Comparison of ENCODE assay signal across 8 mouse cellular contexts in genomic region chr9:72437822-72438701, GRCm38 (mm10). TPM values are rescaled to one million over a fixed set of nuclear protein-coding genes. Genes with fewer than 3 reads are reported as not detected.
DNase-seq lines count a peak whose midpoint lies in the region; ATAC-seq lines count a peak whose summit lies in the region.

Gene Mns1, plus strand, starts transcription at chr9:72438011.

- H3K27ac ChIP-seq in hindbrain, embryonic 16.5 days (ENCODE audit: low read depth, low read length) = no peak within 1 kb of the TSS
- H3K27ac ChIP-seq in macrophage = no peak within 1 kb of the TSS

- WGBS in hindbrain, embryonic 16.5 days = 1% methylated on average over 43 of the region's 43 CpGs
- 4% methylated on average over 43 of the region's 43 CpGs for WGBS in macrophage (ENCODE audit: missing documents)

- H3K4me3 ChIP-seq in hindbrain, embryonic 16.5 days (ENCODE audit: low read length) = peak within 1 kb of the TSS; percentile 69
- H3K4me3 ChIP-seq in macrophage (ENCODE audit: inconsistent target) = peak within 1 kb of the TSS; percentile 80

- peak within 1 kb of the TSS; percentile 99 for H3K4me2 ChIP-seq in hindbrain, embryonic 16.5 days (ENCODE audit: low read length)

- no peaks in the 10 kb centered on the region for H3K36me3 ChIP-seq in hindbrain, embryonic 16.5 days (ENCODE audit: control insufficient read depth, insufficient read depth, low read length)
- no peaks in the 10 kb centered on the region for H3K36me3 ChIP-seq in macrophage (ENCODE audit: inconsistent target)

- peak; percentile 99 for ATAC-seq in hindbrain, embryonic 16.5 days

- peak within 1 kb of the TSS; percentile 69 for H3K9ac ChIP-seq in hindbrain, embryonic 16.5 days (ENCODE audit: low read depth, low read length)

- peaks cover 8% of the 10 kb centered on the region for H3K4me1 ChIP-seq in hindbrain, embryonic 16.5 days (ENCODE audit: control insufficient read depth, insufficient read depth, low read depth, low read length)

- DNase-seq in WW6 (ENCODE audit: low read depth, low spot score) = peak; percentile 84
- peak; percentile 94 for DNase-seq in cerebellum, postnatal 4 days (ENCODE audit: low spot score in 2 of 2)
- DNase-seq in gastrocnemius, adult 18-20 months (ENCODE audit: low spot score) = peak; percentile 95
- peak; percentile 93 for DNase-seq in left cerebral cortex, adult 18-20 months (ENCODE audit: low spot score in 2 of 2)
- peak; percentile 94 for DNase-seq in right cerebral cortex, adult 18-20 months
- DNase-seq in urinary bladder, postnatal 10 days (ENCODE audit: low spot score) = peak; percentile 76

- H3K27me3 ChIP-seq in hindbrain, embryonic 16.5 days (replicated peaks; ENCODE audit: control insufficient read depth, insufficient read depth, low read length) = no peaks in the 10 kb centered on the region

- H3K9me3 ChIP-seq in hindbrain, embryonic 16.5 days (ENCODE audit: control insufficient read depth, low read length) = no peaks in the 10 kb centered on the region

- no peaks in the 10 kb centered on the region for H3K79me2 ChIP-seq in macrophage (ENCODE audit: inconsistent target)

RNA-seq across cellular contexts. Expression of gene Mns1, which starts in this region (rescaled TPM):
- under 1 TPM; 0.09 to 0.16 TPM for total RNA-seq in gastrocnemius, adult 18-20 months (2021)
- polyA plus RNA-seq in hindbrain, embryonic 16.5 days (2015; fragmentation: Nextera tagmentation; extraction: Ambion mirVana) = 8.6 and 9.2 TPM in 2 replicates
- 1 to 10 TPM in 1 of 2 experiments, under 1 TPM in 1; 0.93 to 1.2 TPM for total RNA-seq in left cerebral cortex, adult 18-20 months (2021)
- total RNA-seq in macrophage (2018; cell fraction: chromatin; rRNA removed) = 1 to 10 TPM in 3 of 26 experiments, under 1 TPM in 11, not detected in 12; 0.15 to 3.8 (median 0.50) TPM
- total RNA-seq in macrophage (2018; cell fraction: cytosol; rRNA removed) = 1 to 10 TPM in 1 of 26 experiments, under 1 TPM in 25; 0.10 to 1.0 (median 0.39) TPM
- 1 to 10 TPM in 1 of 26 experiments, under 1 TPM in 13, not detected in 12; 0.06 to 1.6 (median 0.21) TPM for total RNA-seq in macrophage (2018; cell fraction: nucleus; rRNA removed)
- polyA plus RNA-seq in macrophage (2018) = 2.2 to 2.7 TPM in 2 of 3 replicates, not detected in the other

Comparison
In these comparisons a context has a peak if more than half of its experiments do, and no peak if none do; other contexts are left out.
1. Peak in DNase-seq in gastrocnemius, adult 18-20 months; RNA of the gene not detected or under 1 TPM.